Mouse (Mus musculus): ENCODE data around the gene Ipo8.

DNA sequence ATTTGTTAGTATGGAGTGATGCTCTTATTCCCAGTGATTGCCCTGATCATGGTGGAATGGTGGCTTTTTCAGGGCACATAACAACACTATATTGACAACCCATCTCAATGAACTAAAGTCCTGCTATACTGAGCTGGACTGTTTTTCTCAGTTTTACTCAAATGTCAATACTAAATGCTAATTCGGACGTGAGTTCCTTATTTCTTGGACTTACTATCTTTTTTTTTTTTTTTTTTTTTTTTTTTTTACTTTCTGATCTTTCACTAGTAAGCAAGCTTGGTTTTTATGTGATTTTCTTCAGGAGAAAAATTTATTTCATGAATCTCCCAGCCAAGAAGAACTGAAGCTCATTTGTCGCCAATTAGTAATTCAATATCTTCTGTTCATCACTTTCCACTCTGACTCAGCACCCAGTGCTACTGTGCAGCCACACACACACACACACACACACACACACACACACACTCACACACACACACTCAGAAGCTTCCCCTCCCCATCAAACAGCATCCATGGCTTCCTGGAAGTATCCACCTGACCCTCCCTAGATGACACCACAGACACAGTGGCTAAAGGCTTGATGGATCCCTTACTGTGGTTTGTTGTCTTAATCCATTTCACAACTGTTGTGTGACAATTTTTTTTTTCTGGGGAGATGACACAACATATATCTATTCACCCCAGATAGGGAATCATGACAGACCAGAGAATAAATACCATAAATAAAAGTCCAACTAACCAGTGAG, 69.1 kb downstream of the Ipo8 start:
- TF ChIP-seq HCFC1 (IDR thresholded peaks at IDR 0.05; ENCODE audit: borderline replicate concordance, insufficient read depth, low read length) (no peak), CHD2 (IDR thresholded peaks at IDR 0.05; ENCODE audit: low read depth, low read length) (no peak), ZNF384 (IDR thresholded peaks at IDR 0.05; ENCODE audit: low read depth, low read length) (no peak)
